Mouse (Mus musculus) heart, embryonic 12.5 days (tissue): ENCODE measurements at regions not wholly inside any gene's neighbourhood (a gene's known extent, or its start where the extent isn't known, plus 50 kb on each side); places are given as distances from the start of the nearest gene placed in this dataset.
A peak's percentile ranks its signal among the peaks of the same experiment; 100 is the strongest.

ENCODE experiments used
- ATAC-seq: fragments of 200-750 bp; cut with Nextera tagmentation; 2 replicates; pipeline ENCODE4 v1.8.0; 2017; ENCODE audit warnings: moderate TSS enrichment, moderate library complexity; ENCODE audit not compliant: insufficient number of reproducible peaks, low FRiP score
- H3K27ac ChIP-seq: fragments of 300-500 bp; sonication (generic); 2 replicates; pipeline ENCODE4 v1.5.1; 2016; ENCODE audit warnings: mild to moderate bottlenecking, moderate library complexity; ENCODE audit not compliant: poor library complexity, severe bottlenecking
- H3K27me3 ChIP-seq: fragments of 300-500 bp; sonication (generic); replicated peaks from 2 replicates; pipeline ENCODE4 v1.6.1; 2016; ENCODE audit warnings: mild to moderate bottlenecking, moderate library complexity
- H3K36me3 ChIP-seq: fragments of 300-500 bp; sonication (generic); 2 replicates; pipeline ENCODE4 v1.6.1; 2016; ENCODE audit warnings: mild to moderate bottlenecking, moderate library complexity
- H3K4me1 ChIP-seq: fragments of 300-500 bp; sonication (generic); replicated peaks from 2 replicates; pipeline ENCODE4 v1.6.1; 2016; ENCODE audit warnings: mild to moderate bottlenecking
- H3K4me2 ChIP-seq: fragments of 300-500 bp; sonication (generic); 2 replicates; pipeline ENCODE4 v1.6.1; 2016; ENCODE audit warnings: mild to moderate bottlenecking, moderate library complexity
- H3K4me3 ChIP-seq: fragments of 300-500 bp; sonication (generic); 2 replicates; pipeline ENCODE4 v1.5.1; 2016; ENCODE audit warnings: mild to moderate bottlenecking
- H3K9ac ChIP-seq: fragments of 300-500 bp; sonication (generic); 2 replicates; pipeline ENCODE4 v1.6.1; 2016; ENCODE audit warnings: mild to moderate bottlenecking, moderate library complexity
- H3K9me3 ChIP-seq: fragments of 300-500 bp; sonication (generic); replicated peaks from 2 replicates; pipeline ENCODE4 v1.6.1; 2016; ENCODE audit warnings: mild to moderate bottlenecking, moderate library complexity
- WGBS: fragments of 180-500 bp; shearing (Covaris S2); methylation state at CpG from one replicate; pipeline ENCODE4 v1.1.7; 2016; 5-methylcytosine and 5-hydroxymethylcytosine counted together

- WGBS = 80% methylated on average over 2 of the region's 2 CpGs
- ATAC-seq = no peak
- Histone ChIP-seq H3K9me3 (no peaks in the 10 kb centered on the region), H3K36me3 (no peaks in the 10 kb centered on the region), H3K4me1 (no peaks in the 10 kb centered on the region), H3K4me3 (no peak overlapping the region), H3K27ac (no peak overlapping the region), H3K9ac (no peak overlapping the region), H3K4me2 (no peak overlapping the region), H3K27me3 (no peaks in the 10 kb centered on the region)
These were observed 203.1 kb upstream of the Slc8a1 start for GRCm38 (mm10) chr17:81941317-81941716.

- Histone ChIP-seq H3K27me3 (no peaks in the 10 kb centered on the region), H3K9me3 (peaks cover 5% of the 10 kb centered on the region; the same call in 1 of the 2 replicates), H3K4me2 (no peak overlapping the region), H3K36me3 (no peaks in the 10 kb centered on the region), H3K4me1 (no peaks in the 10 kb centered on the region), H3K4me3 (no peak overlapping the region), H3K9ac (no peak overlapping the region), H3K27ac (no peak overlapping the region)
- 84% methylated on average over 2 of the region's 2 CpGs for WGBS
- ATAC-seq = no peak
These were observed 192.6 kb upstream of the Slc8a1 start for GRCm38 (mm10) chr17:81930736-81931135.

GRCm38 (mm10) chr17:81906481-81907012 lies 168.4 kb upstream of the Slc8a1 start:
- H3K9me3 ChIP-seq = no peaks in the 10 kb centered on the region
- no peaks in the 10 kb centered on the region for H3K36me3 ChIP-seq
- H3K4me1 ChIP-seq = no peaks in the 10 kb centered on the region
- H3K9ac ChIP-seq = no peak overlapping the region
- no peak overlapping the region for H3K4me3 ChIP-seq
- ATAC-seq = no peak
- H3K27ac ChIP-seq = no peak overlapping the region
- H3K27me3 ChIP-seq = no peaks in the 10 kb centered on the region
- 80% methylated on average over 5 of the region's 5 CpGs for WGBS
- H3K4me2 ChIP-seq = no peak overlapping the region

- Histone ChIP-seq H3K9ac (no peak overlapping the region), H3K4me2 (no peak overlapping the region), H3K4me1 (no peaks in the 10 kb centered on the region), H3K36me3 (no peaks in the 10 kb centered on the region), H3K9me3 (no peaks in the 10 kb centered on the region), H3K27me3 (no peaks in the 10 kb centered on the region), H3K4me3 (no peak overlapping the region), H3K27ac (no peak overlapping the region)
- WGBS = 82% methylated on average over 4 of the region's 4 CpGs
- no peak for ATAC-seq
These were observed 164.0 kb upstream of the Slc8a1 start for GRCm38 (mm10) chr17:81901999-81902665.

GRCm38 (mm10) chr17:81898984-81899383 lies 160.8 kb upstream of the Slc8a1 start:
- H3K27me3 ChIP-seq = no peaks in the 10 kb centered on the region
- H3K4me3 ChIP-seq = no peak overlapping the region
- H3K4me1 ChIP-seq = no peaks in the 10 kb centered on the region
- no peak overlapping the region for H3K4me2 ChIP-seq
- H3K36me3 ChIP-seq = no peaks in the 10 kb centered on the region
- H3K9me3 ChIP-seq = no peaks in the 10 kb centered on the region
- H3K27ac ChIP-seq = no peak overlapping the region
- no peak overlapping the region for H3K9ac ChIP-seq
- WGBS = 67% methylated on average over 2 of the region's 2 CpGs
- ATAC-seq = no peak

- H3K9me3 ChIP-seq = no peaks in the 10 kb centered on the region
- H3K9ac ChIP-seq = no peak overlapping the region
- H3K4me3 ChIP-seq = no peak overlapping the region
- WGBS = 77% methylated on average over 3 of the region's 3 CpGs
- no peaks in the 10 kb centered on the region for H3K27me3 ChIP-seq
- no peak overlapping the region for H3K4me2 ChIP-seq
- no peaks in the 10 kb centered on the region for H3K36me3 ChIP-seq
- H3K27ac ChIP-seq = no peak overlapping the region
- H3K4me1 ChIP-seq = no peaks in the 10 kb centered on the region
- ATAC-seq = no peak
These were observed 140.0 kb upstream of the Slc8a1 start for GRCm38 (mm10) chr17:81878136-81878535.

- H3K4me3 ChIP-seq = no peak overlapping the region
- H3K9ac ChIP-seq = no peak overlapping the region
- H3K4me2 ChIP-seq = no peak overlapping the region
- no peak overlapping the region for H3K27ac ChIP-seq
- no peaks in the 10 kb centered on the region for H3K4me1 ChIP-seq
- ATAC-seq = no peak
- no peaks in the 10 kb centered on the region for H3K27me3 ChIP-seq
- no peaks in the 10 kb centered on the region for H3K36me3 ChIP-seq
- WGBS = 28% methylated on average over 1 of the region's 1 CpGs
- no peaks in the 10 kb centered on the region for H3K9me3 ChIP-seq
These were observed 128.5 kb upstream of the Slc8a1 start for GRCm38 (mm10) chr17:81866683-81867082.

GRCm38 (mm10) chr17:81849298-81849967 lies 111.3 kb upstream of the Slc8a1 start:
- H3K4me3 ChIP-seq = no peak overlapping the region

GRCm38 (mm10) chr17:81843793-81844192 lies 105.6 kb upstream of the Slc8a1 start:
- no peaks in the 10 kb centered on the region for H3K9me3 ChIP-seq
- no peak overlapping the region for H3K9ac ChIP-seq
- no peaks in the 10 kb centered on the region for H3K36me3 ChIP-seq
- H3K27me3 ChIP-seq = no peaks in the 10 kb centered on the region
- peak overlapping the region; percentile 16; the same call in 1 of the 2 replicates for H3K4me2 ChIP-seq
- ATAC-seq = 0 out of 2 replicates have a peak, but pooled peaks have one; percentile 29
- peaks cover 6% of the 10 kb centered on the region; the same call in 1 of the 2 replicates for H3K4me1 ChIP-seq
- no peak overlapping the region for H3K4me3 ChIP-seq
- WGBS = 18% methylated on average over 3 of the region's 3 CpGs
- no peak overlapping the region for H3K27ac ChIP-seq

More at GRCm38 (mm10) chr17:81849298-81849967, 111.3 kb upstream of the Slc8a1 start:
- Histone ChIP-seq H3K4me2 (no peak overlapping the region), H3K27me3 (no peaks in the 10 kb centered on the region), H3K9ac (no peak overlapping the region), H3K9me3 (no peaks in the 10 kb centered on the region), H3K36me3 (no peaks in the 10 kb centered on the region), H3K4me1 (no peaks in the 10 kb centered on the region), H3K27ac (no peak overlapping the region)
- WGBS = 63% methylated on average over 6 of the region's 6 CpGs
- no peak for ATAC-seq

GRCm38 (mm10) chr17:81797827-81798376 lies 59.7 kb upstream of the Slc8a1 start:
- Histone ChIP-seq H3K27ac (no peak overlapping the region), H3K9ac (no peak overlapping the region), H3K4me1 (no peaks in the 10 kb centered on the region), H3K27me3 (no peaks in the 10 kb centered on the region), H3K36me3 (no peaks in the 10 kb centered on the region), H3K4me3 (no peak overlapping the region), H3K4me2 (no peak overlapping the region), H3K9me3 (peaks cover 8% of the 10 kb centered on the region; the same call in 1 of the 2 replicates)
- WGBS = 69% methylated on average over 6 of the region's 6 CpGs
- no peak for ATAC-seq

GRCm38 (mm10) chr17:81788781-81789180 lies 50.6 kb upstream of the Slc8a1 start:
- H3K27me3 ChIP-seq = no peaks in the 10 kb centered on the region
- H3K36me3 ChIP-seq = no peaks in the 10 kb centered on the region
- ATAC-seq = no peak
- 0 out of 2 replicates have a peak, but pooled peaks cover 4% of the 10 kb centered on the region for H3K4me1 ChIP-seq
- H3K27ac ChIP-seq = no peak overlapping the region
- H3K9me3 ChIP-seq = no peaks in the 10 kb centered on the region
- no peak overlapping the region for H3K9ac ChIP-seq
- WGBS = 69% methylated on average over 3 of the region's 3 CpGs
- no peak overlapping the region for H3K4me3 ChIP-seq
- no peak overlapping the region for H3K4me2 ChIP-seq
